Mouse (Mus musculus): ENCODE results near the gene Tcf23.
A peak's percentile ranks its signal among the peaks of the same experiment; 100 is the strongest.

DNA sequence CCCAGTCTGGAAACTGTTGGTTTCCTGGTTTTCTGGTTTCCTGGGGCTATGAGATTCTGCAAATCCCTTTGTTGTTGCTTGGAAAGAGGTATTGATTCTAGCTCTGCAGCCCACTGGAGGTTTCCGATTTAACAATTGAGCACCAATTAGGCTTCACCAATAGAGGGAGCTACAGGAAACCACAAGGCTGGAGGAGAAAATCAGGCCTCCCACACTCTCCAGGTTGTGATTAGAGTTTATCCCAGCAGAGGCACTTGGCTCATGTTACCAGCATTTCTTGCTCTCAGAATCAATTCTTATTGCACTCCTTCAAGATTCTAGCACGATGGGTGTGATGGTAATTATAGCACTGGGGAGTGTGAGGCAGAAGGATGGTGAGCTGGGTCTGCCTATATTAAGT is 13.9 kb downstream of the Tcf23 start:
- TF ChIP-seq EP300 (IDR thresholded peaks at IDR 0.05; ENCODE audit: low read depth) (no peak), CTCF (IDR thresholded peaks at IDR 0.05; ENCODE audit: low read depth) (peak; percentile 46)

All from liver, embryonic 14.5 days (tissue).